Mouse (Mus musculus): Measurements from ENCODE around the gene Itgad.

DNA sequence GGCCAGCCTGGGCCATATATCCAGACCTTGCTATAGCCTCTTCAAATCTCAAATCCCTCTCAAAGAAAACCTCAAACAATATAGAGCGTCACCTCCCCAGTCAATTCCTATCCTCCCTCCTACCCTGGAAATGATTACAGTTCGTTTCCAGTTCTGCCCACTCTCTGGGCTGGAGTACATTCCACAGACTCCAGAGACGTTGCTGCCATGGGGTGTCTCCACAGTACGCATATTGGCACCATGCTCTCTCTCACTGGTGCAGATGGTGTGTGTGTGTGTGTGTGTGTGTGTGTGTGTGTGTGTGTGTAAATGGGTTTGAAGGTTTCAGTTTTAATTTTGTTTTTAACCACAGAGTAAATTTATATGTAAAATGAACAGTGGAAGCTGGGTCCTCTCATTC, 48.9 kb upstream of the Itgad start:
- TF ChIP-seq E2F4 (IDR thresholded peaks at IDR 0.05; ENCODE audit: borderline replicate concordance, low read depth, low read length): no peak
- TF ChIP-seq EP300 (IDR thresholded peaks at IDR 0.05; ENCODE audit: low read depth in 1 of 2, low read length in 2 of 2): no peak
- no peak for TF ChIP-seq MYC (IDR thresholded peaks at IDR 0.05; ENCODE audit: low read depth, low read length)
- TF ChIP-seq POLR2AphosphoS2 (IDR thresholded peaks at IDR 0.05; ENCODE audit: low read length): no peak
- no peak for TF ChIP-seq CHD1 (IDR thresholded peaks at IDR 0.05; ENCODE audit: low read depth, low read length)
- no peak for TF ChIP-seq CTCF (IDR thresholded peaks at IDR 0.05 in 2 of 3, conservative IDR thresholded peaks at IDR 0.05 in 1 of 3; ENCODE audit: control insufficient read depth in 1 of 3, insufficient read depth in 1 of 3, low read depth in 2 of 3, low read length in 3 of 3, poor library complexity in 1 of 3, severe bottlenecking in 1 of 3)

Data from MEL (cell line).